ENCODE assay signal across 8 mouse cellular contexts in genomic region chr15:83562626-83563270, GRCm38 (mm10). TPM values are rescaled to one million over a fixed set of nuclear protein-coding genes. Genes with fewer than 3 reads are reported as not detected.
A peak's percentile ranks its signal among the peaks of the same experiment; 100 is the strongest.
DNase-seq lines count a peak whose midpoint lies in the region; ATAC-seq and TF ChIP-seq lines count a peak whose summit lies in the region.

No protein-coding gene starts in this region.

- in situ Hi-C loops in ES-E14 (cut with MboI; ENCODE audit: low sequenced_read_pairs in 2 of 2, unreplicated experiment in 2 of 2) = no loop called here

- no peak for ATAC-seq in hindbrain, embryonic 12.5 days (ENCODE audit: low FRiP score)

- peak; percentile 57 for DNase-seq in ES-E14 (ENCODE audit: low read depth, low spot score)
- DNase-seq in brain, embryonic 14.5 days (ENCODE audit: low read depth) = peak; percentile 93
- peak; percentile 32 to 37 for DNase-seq in frontal cortex, postnatal 14 days (ENCODE audit: low spot score in 2 of 2)
- DNase-seq in layer of hippocampus, adult 9-11 months = peak; percentile 88
- DNase-seq in lung, postnatal 14 days = peak; percentile 88
- DNase-seq in retina, postnatal 1 day = peak; percentile 51
- DNase-seq in thymus, postnatal 4 days = peak; percentile 84

- WGBS in hindbrain, embryonic 12.5 days = 41% methylated on average over 15 of the region's 15 CpGs

- H3K36me3 ChIP-seq in ES-E14 (ENCODE audit: control insufficient read depth, insufficient read depth, low read length, poor library complexity, severe bottlenecking) = no peaks in the 10 kb centered on the region
- no peaks in the 10 kb centered on the region for H3K36me3 ChIP-seq in hindbrain, embryonic 12.5 days

- peak overlapping the region; percentile 8; the same call in 1 of the 2 replicates for H3K9ac ChIP-seq in ES-E14 (ENCODE audit: insufficient read depth, low read depth, low read length, poor library complexity, severe bottlenecking)
- H3K9ac ChIP-seq in hindbrain, embryonic 12.5 days = no peak overlapping the region

- peak overlapping the region; percentile 25 to 55 for H3K4me3 ChIP-seq in ES-E14 (ENCODE audit: insufficient read depth in 1 of 2, low read depth in 1 of 2, low read length in 2 of 2, poor library complexity in 1 of 2, severe bottlenecking in 1 of 2)
- H3K4me3 ChIP-seq in hindbrain, embryonic 12.5 days = no peak overlapping the region; the same call in 1 of the 2 replicates

- peak overlapping the region; percentile 27 for H3K27ac ChIP-seq in ES-E14 (ENCODE audit: insufficient read depth, low read depth, low read length, poor library complexity, severe bottlenecking)
- H3K27ac ChIP-seq in hindbrain, embryonic 12.5 days = no peak overlapping the region

- peak overlapping the region; percentile 57 for H3K4me2 ChIP-seq in hindbrain, embryonic 12.5 days (replicated peaks)

- H3K27me3 ChIP-seq in hindbrain, embryonic 12.5 days = peaks cover 27% of the 10 kb centered on the region

- no peak for TF ChIP-seq CTCF in brain, embryonic 14.5 days (IDR thresholded peaks at IDR 0.05; ENCODE audit: borderline replicate concordance, extremely low read depth, insufficient read depth, insufficient read length)

- H3K4me1 ChIP-seq in ES-E14 (ENCODE audit: control insufficient read depth in 2 of 2, insufficient read depth in 2 of 2, low read length in 2 of 2, poor library complexity in 1 of 2) = peaks cover 2 to 23% of the 10 kb centered on the region in 2 experiments; a peak in 1 of 4 replicates
- H3K4me1 ChIP-seq in hindbrain, embryonic 12.5 days = peaks cover 14% of the 10 kb centered on the region

- no peak for TF ChIP-seq POLR2A in brain, embryonic 14.5 days (IDR thresholded peaks at IDR 0.05; ENCODE audit: borderline replicate concordance, extremely low read depth, insufficient read depth, insufficient read length, poor library complexity, severe bottlenecking)

- H3K9me3 ChIP-seq in ES-E14 (ENCODE audit: control insufficient read depth, insufficient read depth, low read depth, low read length) = no peaks in the 10 kb centered on the region
- no peaks in the 10 kb centered on the region for H3K9me3 ChIP-seq in hindbrain, embryonic 12.5 days (replicated peaks)

TF ChIP-seq in ES-E14, 5 proteins besides CTCF, POLR2A, EP300 and RAD21:
- TF ChIP-seq MAFK (IDR thresholded peaks at IDR 0.05; ENCODE audit: insufficient read depth, low read depth, low read length) = no peak
- no peak for TF ChIP-seq HCFC1 (IDR thresholded peaks at IDR 0.05; ENCODE audit: borderline replicate concordance, insufficient read depth, low read length)
- no peak for TF ChIP-seq CHD2 (IDR thresholded peaks at IDR 0.05; ENCODE audit: low read depth, low read length)
- TF ChIP-seq ZC3H11A (IDR thresholded peaks at IDR 0.05; ENCODE audit: borderline replicate concordance, low read depth, low read length) = no peak
- TF ChIP-seq ZNF384 (IDR thresholded peaks at IDR 0.05; ENCODE audit: low read depth, low read length) = no peak
TF ChIP-seq in ES-E14: peak in this region for 0.

RNA-seq across cellular contexts. Expression of gene Tspo, which starts 0.6 kb away (rescaled TPM):
- total RNA-seq in ES-E14 (2012; rRNA removed) = 43.4 and 44.7 TPM in 2 replicates
- polyA plus RNA-seq in brain, embryonic 14.5 days (2012; rRNA removed) = 7.1 and 9.9 TPM in 2 replicates
- polyA plus RNA-seq in hindbrain, embryonic 12.5 days (2016; fragmentation: Nextera tagmentation; extraction: Ambion mirVana) = 19.5 and 21.9 TPM in 2 replicates

RNA-seq across cellular contexts. Expression of gene Mcat, which starts 0.8 kb away (rescaled TPM):
- 24.3 and 30.9 TPM in 2 replicates for total RNA-seq in ES-E14 (2012; rRNA removed)
- polyA plus RNA-seq in brain, embryonic 14.5 days (2012; rRNA removed) = 32.8 and 38.7 TPM in 2 replicates
- 38.9 and 40.7 TPM in 2 replicates for polyA plus RNA-seq in hindbrain, embryonic 12.5 days (2016; fragmentation: Nextera tagmentation; extraction: Ambion mirVana)

RNA-seq across cellular contexts. Expression of gene Ttll12, which starts 32.2 kb away (rescaled TPM):
- total RNA-seq in ES-E14 (2012; rRNA removed) = 32.2 and 45.5 TPM in 2 replicates
- polyA plus RNA-seq in brain, embryonic 14.5 days (2012; rRNA removed) = 49.8 and 56.6 TPM in 2 replicates
- polyA plus RNA-seq in hindbrain, embryonic 12.5 days (2016; fragmentation: Nextera tagmentation; extraction: Ambion mirVana) = 44.3 and 45.1 TPM in 2 replicates

RNA-seq across cellular contexts. Expression of gene Bik, which starts 36.1 kb away (rescaled TPM):
- 2.5 and 4.4 TPM in 2 replicates for total RNA-seq in ES-E14 (2012; rRNA removed)
- polyA plus RNA-seq in brain, embryonic 14.5 days (2012; rRNA removed) = 0.71 and 1.3 TPM in 2 replicates
- 2.0 and 2.1 TPM in 2 replicates for polyA plus RNA-seq in hindbrain, embryonic 12.5 days (2016; fragmentation: Nextera tagmentation; extraction: Ambion mirVana)

RNA-seq across cellular contexts. Expression of gene Ttll1, which starts 52.1 kb away (rescaled TPM):
- total RNA-seq in ES-E14 (2012; rRNA removed) = 5.3 and 7.2 TPM in 2 replicates
- 58.1 and 89.6 TPM in 2 replicates for polyA plus RNA-seq in brain, embryonic 14.5 days (2012; rRNA removed)
- polyA plus RNA-seq in hindbrain, embryonic 12.5 days (2016; fragmentation: Nextera tagmentation; extraction: Ambion mirVana) = 64.1 and 77.2 TPM in 2 replicates

Comparison
In these comparisons a context has a peak if more than half of its experiments do, and no peak if none do; other contexts are left out.
1. DNase-seq: peak in every context shown above with its lines; median percentile 93 in brain, embryonic 14.5 days; 88 in layer of hippocampus, adult 9-11 months; 88 in lung, postnatal 14 days; 84 in thymus, postnatal 4 days; 57 in ES-E14; 51 in retina, postnatal 1 day; 34 in frontal cortex, postnatal 14 days.